Mouse (Mus musculus): ENCODE data around the gene Gna11.

DNA sequence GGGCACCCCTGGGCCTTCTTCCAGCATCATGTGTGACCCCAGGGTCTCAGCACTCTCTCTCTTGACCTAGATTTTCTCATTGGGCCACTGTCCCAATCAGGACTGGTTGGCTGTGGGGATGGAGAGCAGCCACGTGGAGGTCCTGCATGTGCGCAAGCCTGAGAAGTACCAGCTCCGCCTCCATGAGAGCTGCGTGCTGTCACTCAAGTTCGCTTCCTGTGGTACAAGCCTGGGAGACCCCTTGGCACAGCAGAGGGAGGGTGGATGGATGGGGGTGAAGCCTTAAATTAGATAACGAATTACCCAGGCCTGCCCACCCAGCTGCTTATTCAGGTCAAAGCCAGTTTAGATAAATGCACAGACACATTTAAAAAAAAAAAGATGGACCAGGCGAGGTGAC lies 43.7 kb upstream of the Gna11 start:
- TF ChIP-seq CTCF (IDR thresholded peaks at IDR 0.05) (no peak), POLR2A (IDR thresholded peaks at IDR 0.05; ENCODE audit: insufficient read depth, low read depth, low read length) (no peak)

Measured in heart, adult 2 months (tissue).